Mouse (Mus musculus) Patski (cell line): ENCODE measurements at regions not wholly inside any gene's neighbourhood (a gene's known extent, or its start where the extent isn't known, plus 50 kb on each side); places are given as distances from the start of the nearest gene placed in this dataset.
A peak's percentile ranks its signal among the peaks of the same experiment; 100 is the strongest.

Experiments used
- ATAC-seq: fragments of 100-300 bp; one replicate; pipeline ENCODE4 v1.8.0; 2021
- CTCF ChIA-PET: fragments of 350-600 bp; sonication (Branson Sonifier 250); formaldehyde crosslinking; loops from one replicate; lab custom pipeline; 2022; ENCODE audit warnings: inconsistent platforms; lab: Charles Lee
- POLR2A ChIA-PET: fragments of 350-600 bp; sonication (Branson Sonifier 250); formaldehyde crosslinking; loops from one replicate; lab custom pipeline; 2022; ENCODE audit warnings: antibody characterized with exemption, inconsistent platforms; lab: Charles Lee
- DNase-seq: peaks from one replicate; pipeline ENCODE4 v3.0.0-alpha.2; 2011; ENCODE audit warnings: low read depth, low spot score
- H3K27me3 ChIP-seq: fragments of 371-371 bp; one replicate; pipeline ENCODE4 v1.5.1; 2021
- CTCF ChIP-seq: fragments of 100-300 bp; IDR thresholded peaks from one replicate; pipeline ENCODE4 v1.5.1; 2021
- in situ Hi-C: fragments of 300-500 bp; cut with MboI; formaldehyde crosslinking; loops from 3 replicates; pipeline ENCODE4 v1.11.1; 2018; ENCODE audit warnings: low pct_unique_long_range_greater_than_20kb, mixed read lengths

- DNase-seq = no peak
Observed at GRCm38 (mm10) chr11:112976914-112977785, 195.1 kb downstream of the Sox9 start.

DNA sequence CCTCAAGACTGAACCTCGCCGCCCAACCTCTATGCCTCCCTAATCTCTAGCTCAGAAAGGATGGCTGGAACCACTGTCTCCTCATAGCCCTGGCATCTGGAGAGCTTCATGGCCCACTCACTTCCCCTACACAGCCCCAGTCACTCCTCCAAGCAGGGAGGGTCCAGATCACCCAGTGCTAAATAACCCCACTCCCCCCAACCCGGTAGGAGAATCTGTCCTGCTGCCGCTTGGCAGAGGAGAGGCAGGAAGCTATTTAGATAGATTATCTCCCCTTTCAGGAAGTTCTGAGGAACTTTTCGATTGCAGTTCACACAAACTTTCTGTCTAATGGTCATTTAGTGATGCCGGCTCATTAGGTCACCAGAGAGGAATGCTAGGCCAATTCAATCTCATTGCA, 196.9 kb downstream of the Sox9 start:
- no peak for ATAC-seq
- no peaks in the 10 kb centered on the region for H3K27me3 ChIP-seq
- no peak for DNase-seq
- POLR2A ChIA-PET = no interaction called here
- in situ Hi-C loops = no loop called here
- TF ChIP-seq CTCF = no peak
- CTCF ChIA-PET = interaction anchor here (1.0 to 1.6 kb wide), 3 partner anchors 10 to 20 kb away, joined by 3 to 4 read pairs (median 3); no protein-coding TSS in a partner anchor

More at GRCm38 (mm10) chr11:112976914-112977785, 195.1 kb downstream of the Sox9 start:
- ChIA-PET CTCF (no interaction called here), POLR2A (no interaction called here)
- H3K27me3 ChIP-seq = no peaks in the 10 kb centered on the region
- ATAC-seq = no peak
- no peak for TF ChIP-seq CTCF
- in situ Hi-C loops = no loop called here

DNA sequence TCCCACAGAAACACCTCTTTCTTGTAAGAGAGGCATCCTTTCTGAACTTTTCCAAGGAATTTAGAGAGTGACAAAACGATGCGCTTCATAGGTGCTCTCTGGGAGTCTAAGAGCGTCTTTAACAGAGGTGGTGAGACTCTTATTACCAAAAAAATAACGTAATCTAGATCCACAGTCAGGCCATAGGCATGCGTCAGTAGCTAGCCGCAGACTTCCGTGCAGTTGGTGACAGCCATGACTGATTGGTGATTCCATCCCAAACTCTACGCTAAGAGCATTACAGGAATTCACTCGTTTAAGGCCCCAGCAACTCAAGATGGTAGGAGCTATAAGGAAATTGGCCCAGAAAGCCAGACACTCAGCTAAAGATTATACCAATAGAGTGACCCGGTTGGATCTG, 197.4 kb downstream of the Sox9 start:
- ATAC-seq = no peak
- no peaks in the 10 kb centered on the region for H3K27me3 ChIP-seq
- no peak for TF ChIP-seq CTCF
- POLR2A ChIA-PET = no interaction called here
- DNase-seq = no peak
- in situ Hi-C loops = no loop called here
- CTCF ChIA-PET = interaction anchor here (1.0 to 1.6 kb wide), 3 partner anchors 10 to 19 kb away, joined by 3 to 4 read pairs (median 3); no protein-coding TSS in a partner anchor

GRCm38 (mm10) chr11:112982165-112982801, 200.3 kb downstream of the Sox9 start:
- DNase-seq (no peak), ATAC-seq (no peak)
- H3K27me3 ChIP-seq = no peaks in the 10 kb centered on the region
- in situ Hi-C loops = no loop called here
- CTCF ChIA-PET = interaction anchor here (1.1 kb wide), 1 partner anchor 18 kb away, joined by 3 read pairs; no protein-coding TSS in a partner anchor
- POLR2A ChIA-PET = no interaction called here
- TF ChIP-seq CTCF = no peak

DNA sequence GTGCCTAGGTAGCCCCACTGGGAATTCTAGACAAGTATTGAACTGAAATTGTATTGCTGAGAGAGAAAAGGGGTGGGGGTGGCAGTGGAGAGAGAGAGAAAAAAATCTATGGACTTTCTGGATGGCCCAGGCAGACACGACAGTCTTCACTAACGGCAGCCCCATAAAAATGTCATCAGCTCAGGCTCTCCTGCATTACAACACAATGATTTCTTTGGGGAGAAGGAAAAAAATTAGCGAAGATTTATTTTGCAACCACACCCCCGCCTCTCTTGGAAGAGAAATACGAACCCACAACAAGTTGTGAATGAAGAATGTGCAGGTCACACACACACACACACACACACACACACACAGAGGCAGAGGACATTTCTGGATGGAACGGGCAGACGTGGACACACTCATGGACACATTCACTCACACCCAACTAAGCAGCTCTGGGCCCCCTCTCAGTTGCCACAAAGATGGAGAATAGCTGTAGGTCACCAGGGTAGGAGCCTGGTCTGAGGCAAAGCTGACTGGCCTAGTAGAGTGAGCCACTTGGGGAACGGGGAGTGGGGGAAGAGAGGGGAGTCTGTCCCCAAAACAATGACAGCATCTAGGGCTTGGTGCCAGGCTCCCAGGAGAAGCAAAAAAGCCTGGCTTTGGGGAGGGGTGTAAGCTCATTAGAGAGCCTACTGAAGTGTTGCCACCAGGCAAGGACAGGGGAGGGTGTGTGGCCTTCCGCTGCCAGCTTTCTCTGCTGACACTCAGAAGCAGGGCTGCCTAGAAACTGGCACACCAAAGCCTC, 201.0 kb downstream of the Sox9 start:
- no peak for TF ChIP-seq CTCF
- H3K27me3 ChIP-seq = no peaks in the 10 kb centered on the region
- ATAC-seq (no peak), DNase-seq (no peak)
- in situ Hi-C loops = no loop called here
- ChIA-PET CTCF (interaction anchor here (1.1 kb wide), 1 partner anchor 17 kb away, joined by 3 read pairs; no protein-coding TSS in a partner anchor), POLR2A (no interaction called here)

DNA sequence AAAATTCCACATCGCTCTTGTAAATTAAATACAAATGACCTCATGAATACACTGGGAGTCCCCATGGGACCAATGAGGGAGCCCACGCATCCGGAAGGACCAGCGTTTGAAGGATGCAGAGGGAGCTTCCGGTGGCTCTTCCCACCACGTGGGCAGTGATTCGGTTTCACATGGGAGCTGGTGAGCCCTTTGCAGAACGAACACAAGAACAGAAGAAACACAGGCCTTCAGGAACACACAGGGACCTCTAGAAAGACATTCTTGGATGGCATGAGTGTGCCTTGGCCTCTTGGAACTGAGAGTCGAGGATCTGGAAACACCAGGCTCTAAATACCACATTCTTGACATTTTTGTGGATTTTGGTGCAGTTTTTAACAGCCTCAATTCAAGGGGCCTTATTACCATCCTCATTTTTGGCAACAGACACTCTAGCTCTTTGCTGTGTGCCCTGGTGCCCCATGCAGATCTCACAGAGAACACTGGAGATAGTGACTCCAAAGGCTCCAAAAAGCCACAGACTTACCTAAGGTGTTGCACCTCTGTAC, 204.1 kb downstream of the Sox9 start:
- in situ Hi-C loops = no loop called here
- no peaks in the 10 kb centered on the region for H3K27me3 ChIP-seq
- POLR2A ChIA-PET = interaction anchor here (0.6 kb wide), 1 partner anchor 112 kb away, joined by 3 read pairs; no protein-coding TSS in a partner anchor
- CTCF ChIA-PET = interaction anchor here (1.1 kb wide), 1 partner anchor 11 kb away, joined by 4 read pairs; no protein-coding TSS in a partner anchor
- peak; percentile 51 for ATAC-seq
- no peak for TF ChIP-seq CTCF
- no peak for DNase-seq

DNA sequence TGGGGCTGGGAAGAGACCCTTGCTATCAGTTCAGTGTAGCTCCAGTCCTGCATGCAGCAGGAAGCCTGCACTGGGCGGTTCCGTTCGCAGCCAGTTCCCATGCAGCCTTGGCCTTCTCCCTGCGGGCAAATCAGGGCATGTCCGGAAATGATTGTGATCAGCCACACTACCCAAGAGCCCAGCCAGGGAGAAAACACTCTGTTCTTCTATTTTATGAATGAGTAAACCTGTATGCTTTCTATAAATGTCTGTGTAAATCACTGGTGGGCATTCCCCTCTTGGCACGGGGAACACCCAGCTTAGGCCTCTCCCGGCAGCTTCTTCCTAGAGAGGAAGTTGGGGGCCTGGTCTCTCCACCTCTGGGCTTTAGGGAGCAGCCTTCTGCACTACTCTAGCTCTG, 205.8 kb downstream of the Sox9 start:
- in situ Hi-C loops = no loop called here
- no peaks in the 10 kb centered on the region for H3K27me3 ChIP-seq
- ChIA-PET CTCF (interaction anchor here (0.5 kb wide), 1 partner anchor 82 kb away, joined by 3 read pairs; no protein-coding TSS in a partner anchor), POLR2A (interaction anchor here (1.1 kb wide), 1 partner anchor 205 kb away, joined by 4 read pairs; no protein-coding TSS in a partner anchor)
- peak; percentile 6 for ATAC-seq
- DNase-seq = no peak
- TF ChIP-seq CTCF = no peak

GRCm38 (mm10) chr11:112988900-112989299, 206.9 kb downstream of the Sox9 start:
- ATAC-seq (no peak), DNase-seq (no peak)
- CTCF ChIA-PET = interaction anchor here (1.1 kb wide), 1 partner anchor 181 kb away, joined by 3 read pairs; no protein-coding TSS in a partner anchor
- POLR2A ChIA-PET = no interaction called here
- no peak for TF ChIP-seq CTCF
- no peaks in the 10 kb centered on the region for H3K27me3 ChIP-seq
- in situ Hi-C loops = no loop called here

DNA sequence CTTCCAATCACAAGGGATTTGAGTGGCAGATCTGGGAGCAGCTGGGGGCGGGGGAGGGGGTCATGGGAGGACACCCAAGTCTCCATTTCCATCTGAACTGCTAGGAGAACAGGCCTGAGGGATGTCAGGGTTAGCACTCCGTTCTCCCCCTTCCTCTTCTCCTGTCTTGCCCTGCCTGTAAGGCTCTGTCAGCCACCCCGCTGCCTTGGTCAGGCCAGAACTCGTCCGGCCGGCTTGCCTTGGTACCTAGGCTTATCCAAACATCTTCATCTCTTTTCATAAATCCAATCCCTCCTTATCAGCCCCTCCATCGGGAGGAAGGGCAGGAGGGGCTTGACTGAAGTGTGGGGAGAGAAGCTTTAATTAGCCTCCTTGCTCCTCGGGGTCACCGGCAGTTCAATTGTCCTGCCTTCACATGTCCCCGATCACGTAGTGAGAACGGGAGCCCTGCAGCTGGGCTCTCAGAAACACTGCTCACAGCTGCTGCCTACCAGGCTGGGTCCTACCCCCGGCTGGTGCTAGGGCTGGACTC, 208.0 kb downstream of the Sox9 start:
- ChIA-PET CTCF (interaction anchor here (1.1 kb wide), 1 partner anchor 182 kb away, joined by 3 read pairs; no protein-coding TSS in a partner anchor), POLR2A (interaction anchor here (0.6 kb wide), 2 partner anchors 18 to 419 kb away, joined by 3 to 4 read pairs; no protein-coding TSS in a partner anchor)

More for the DNA sequence above, 208.0 kb downstream of the Sox9 start:
- in situ Hi-C loops = loop anchor here (10.0 kb wide), 2 partner anchors 195 to 1455 kb away; no protein-coding TSS in a partner anchor
- H3K27me3 ChIP-seq = no peaks in the 10 kb centered on the region
- TF ChIP-seq CTCF = no peak
- ATAC-seq (no peak), DNase-seq (no peak)
